Mouse (Mus musculus) retina, adult 2 months (tissue): Measurements from ENCODE around the gene Vangl2.

Source experiments
- DNase-seq: peaks from one replicate; pipeline ENCODE4 v3.0.0-alpha.2; 2012; ENCODE audit warnings: low read depth, low spot score

Gene Vangl2

DNA sequence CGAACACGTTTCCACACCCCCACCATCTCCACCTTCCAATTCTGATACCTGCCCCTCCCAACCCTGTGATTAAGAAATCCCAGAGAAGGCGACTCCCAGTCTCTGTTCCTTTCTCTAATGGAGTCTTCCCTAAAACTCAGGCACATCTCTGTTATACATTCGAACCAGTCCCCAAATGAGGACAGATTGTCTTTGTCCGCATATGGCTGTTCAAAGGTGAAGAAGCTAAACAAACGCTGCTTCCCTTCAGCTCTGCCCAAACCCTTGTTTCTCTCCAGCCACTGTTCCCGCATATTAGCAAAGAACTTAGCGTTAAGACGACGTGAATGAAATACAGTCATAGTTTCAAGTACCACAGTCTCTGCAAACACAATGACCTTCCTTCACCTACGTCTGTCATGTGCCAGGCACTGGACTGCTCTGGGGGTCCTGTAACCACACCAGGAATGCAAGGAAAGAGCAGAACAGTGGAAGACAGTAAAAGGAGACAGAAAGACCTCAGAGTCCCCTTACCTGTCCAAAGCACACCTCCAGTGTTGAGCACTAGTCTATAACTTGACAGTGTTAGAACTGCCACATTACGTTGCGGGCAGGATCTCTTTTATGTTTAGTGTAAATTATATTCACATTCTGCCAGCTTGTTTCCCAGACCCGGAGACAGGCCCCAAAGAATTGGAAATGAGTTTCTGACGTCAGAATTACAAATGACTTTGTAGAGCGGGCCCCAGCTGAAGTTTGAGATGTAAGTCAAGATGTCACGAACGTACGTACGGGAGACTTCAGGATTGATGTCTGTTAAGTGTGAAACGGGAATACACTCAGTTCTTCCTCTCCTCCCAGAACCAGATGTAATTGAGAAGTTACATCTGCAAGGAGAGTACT lies at the start of gene Vangl2:
Gene Vangl2, minus strand, starts transcription at position 51 of the 882 bp plus-strand sequence.
- no peak for DNase-seq

DNA sequence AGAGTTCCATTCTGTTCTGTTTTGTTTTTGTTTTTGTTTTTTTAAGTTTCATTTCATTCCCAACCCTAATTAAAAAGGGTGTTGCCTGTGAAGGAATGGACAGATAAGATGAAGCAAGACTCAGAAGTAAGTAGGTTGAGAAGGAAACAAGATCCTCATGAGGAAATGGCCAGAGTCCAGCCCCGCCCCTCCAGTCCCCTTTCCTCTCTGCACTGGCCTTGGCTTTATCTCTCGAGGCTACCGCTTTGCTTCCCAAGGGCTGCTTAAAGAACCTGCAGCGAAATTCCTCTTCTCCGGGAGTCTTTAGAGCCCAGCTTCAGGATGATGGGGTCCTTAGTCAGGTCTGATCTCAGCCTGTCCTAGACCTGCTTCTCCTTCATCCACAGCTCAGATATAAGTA lies 49.7 kb upstream of the Vangl2 start:
- no peak for DNase-seq

DNA sequence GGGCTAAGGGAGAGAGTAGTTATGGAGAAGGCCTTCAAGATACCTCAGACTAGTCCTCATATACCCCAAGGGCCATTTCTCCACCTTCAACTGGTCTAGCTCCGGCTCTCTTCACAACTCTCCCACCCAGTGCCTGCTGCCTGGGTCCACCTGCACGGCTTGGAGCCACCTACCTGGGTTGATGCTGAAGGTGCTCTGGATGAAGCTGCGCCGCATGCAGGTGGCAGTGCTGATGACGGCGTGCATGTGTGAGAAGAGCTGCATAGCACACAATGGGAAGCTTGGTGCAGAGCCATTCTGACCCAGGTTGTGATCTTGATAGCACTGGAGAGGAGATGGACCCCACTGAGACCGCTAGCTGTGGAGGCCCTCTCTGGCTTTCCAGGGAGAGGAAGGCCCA lies 44.4 kb upstream of the Vangl2 start:
- DNase-seq: no peak

DNA sequence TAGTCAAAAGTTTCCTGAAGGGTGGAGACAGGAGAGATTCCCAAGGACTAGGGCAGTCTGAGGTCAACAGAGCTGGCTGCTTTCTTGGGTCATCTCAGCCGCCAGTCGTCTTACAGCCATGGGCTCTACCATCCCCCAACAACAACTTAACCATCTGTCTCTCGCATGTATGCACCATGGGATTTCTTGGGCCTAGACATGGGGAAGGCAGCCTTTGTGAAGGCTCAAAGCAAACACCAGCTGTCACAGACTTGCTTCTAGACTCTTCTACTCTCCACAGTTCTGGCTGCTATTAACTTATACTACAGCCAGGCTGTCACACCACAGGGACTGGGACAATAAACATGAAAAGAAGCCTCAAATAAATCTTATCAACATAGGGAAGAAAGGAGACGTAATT lies 43.3 kb upstream of the Vangl2 start:
- DNase-seq: no peak

DNA sequence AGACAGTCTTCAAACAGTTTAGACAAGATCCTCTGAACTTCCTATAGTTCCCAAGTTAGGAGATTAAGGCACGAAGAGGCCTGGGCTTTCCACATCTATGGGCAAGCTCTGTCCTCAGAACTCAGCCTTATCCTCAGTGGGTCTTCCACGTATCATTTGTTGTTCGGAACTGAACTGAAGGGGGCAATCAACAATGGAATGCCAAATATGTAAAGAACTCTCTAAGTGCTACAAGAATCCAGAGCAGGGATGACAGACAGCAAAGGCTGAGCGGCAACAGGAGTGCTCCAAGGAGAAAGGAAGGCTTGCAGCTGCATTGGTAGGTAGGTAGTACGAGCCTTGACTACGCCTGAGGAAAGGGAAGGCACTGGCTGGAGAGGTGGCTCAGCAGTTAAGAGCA lies 42.0 kb upstream of the Vangl2 start:
- no peak for DNase-seq

DNA sequence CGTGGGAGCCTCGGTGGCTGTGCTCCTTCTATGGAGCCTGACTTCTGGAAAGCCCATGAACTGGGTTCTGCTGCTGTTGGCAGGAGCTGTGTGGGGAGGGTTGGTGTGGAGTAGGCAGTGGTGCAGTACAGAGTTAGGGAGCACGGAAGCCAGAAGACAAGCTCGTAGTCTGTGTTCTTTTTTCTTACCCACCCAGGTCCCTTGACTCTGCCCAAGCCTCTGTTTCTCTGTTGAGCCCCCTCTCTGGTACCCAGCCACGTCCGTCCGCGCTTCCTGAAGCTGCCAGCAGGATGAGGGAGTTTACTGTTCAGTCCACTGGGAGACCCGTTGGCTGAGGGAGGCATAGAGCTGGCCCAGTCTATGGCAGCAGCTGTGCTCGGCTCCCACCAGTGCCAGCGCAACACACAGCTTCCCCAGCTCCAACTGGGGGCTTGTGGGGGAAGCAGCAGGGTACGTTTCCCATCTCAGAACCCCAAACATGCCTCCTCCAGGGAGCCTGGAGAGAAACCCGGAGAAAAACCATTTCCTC lies 36.4 kb upstream of the Vangl2 start:
- no peak for DNase-seq

DNA sequence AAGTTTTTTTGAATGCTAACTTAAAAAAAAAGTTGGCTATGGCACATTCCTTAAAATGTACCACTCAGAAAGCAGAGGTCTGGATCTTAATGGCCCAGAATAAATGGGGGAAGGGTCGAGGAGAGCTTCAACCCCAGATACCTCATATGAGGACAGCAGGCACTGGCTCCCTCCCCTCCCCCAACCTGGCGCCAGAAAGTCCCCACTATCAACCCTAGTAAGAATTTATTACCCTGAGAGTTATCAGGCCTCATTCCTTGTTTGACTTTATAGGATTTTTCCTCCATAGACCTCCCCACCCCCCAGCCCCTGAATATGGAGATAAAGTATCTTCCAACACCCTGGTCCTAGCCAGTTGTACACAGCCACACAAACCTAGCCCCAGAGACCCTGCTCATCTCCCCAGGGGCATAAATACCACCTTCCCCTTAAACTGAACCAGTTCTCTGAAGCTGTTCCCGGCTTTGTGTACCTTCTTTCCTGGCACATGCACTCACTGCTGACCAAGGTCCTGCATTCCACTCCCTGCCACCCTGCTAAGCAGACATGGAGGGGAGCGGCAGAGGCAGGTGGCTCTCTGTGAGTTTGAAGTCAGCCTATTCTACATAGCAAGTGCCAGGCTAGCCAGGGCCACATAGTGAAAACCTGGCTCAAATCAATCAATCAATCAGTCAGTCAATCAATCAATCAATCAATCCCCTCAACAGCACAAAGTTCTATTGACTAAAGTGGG lies 35.2 kb upstream of the Vangl2 start:
- DNase-seq: no peak

DNA sequence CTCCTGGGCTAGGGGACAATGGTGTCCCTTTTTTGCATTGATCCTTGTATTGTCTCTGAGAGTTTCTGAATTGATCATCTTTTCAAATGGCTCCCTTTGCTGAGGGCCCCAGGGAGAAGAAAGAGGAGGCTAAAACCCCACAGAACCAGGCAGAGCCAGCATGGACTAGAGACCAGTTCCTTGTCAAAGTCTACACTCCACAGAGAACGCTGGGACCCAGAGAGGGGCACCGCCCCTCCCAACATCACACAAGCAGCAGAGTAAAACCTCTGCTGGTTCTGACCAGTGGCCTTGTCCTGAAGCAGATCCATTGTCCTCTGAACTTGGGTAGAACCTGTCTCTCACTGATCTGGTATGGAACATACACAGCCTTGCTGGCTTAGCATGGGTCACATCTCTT lies 33.9 kb upstream of the Vangl2 start:
- no peak for DNase-seq

DNA sequence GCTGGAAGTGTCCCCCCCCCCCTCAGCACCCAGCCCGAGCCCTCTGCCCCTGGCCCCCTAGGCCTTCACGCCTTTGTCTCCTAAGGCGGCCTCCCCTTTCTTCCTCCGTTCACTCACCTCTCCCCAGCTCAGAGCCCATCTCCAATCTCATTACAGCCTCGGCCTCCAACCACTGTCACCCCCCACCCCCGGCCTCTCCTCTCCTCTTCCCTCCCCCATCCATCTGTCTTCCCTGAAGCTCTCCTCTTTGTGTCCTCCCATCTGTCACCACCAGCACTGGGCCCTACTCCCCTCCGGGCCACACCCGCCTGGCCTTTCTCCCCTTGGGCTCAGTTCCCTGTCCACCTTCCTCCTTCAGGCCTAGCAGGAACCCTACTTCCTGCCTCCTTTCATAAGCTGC lies 33.0 kb upstream of the Vangl2 start:
- DNase-seq: no peak

DNA sequence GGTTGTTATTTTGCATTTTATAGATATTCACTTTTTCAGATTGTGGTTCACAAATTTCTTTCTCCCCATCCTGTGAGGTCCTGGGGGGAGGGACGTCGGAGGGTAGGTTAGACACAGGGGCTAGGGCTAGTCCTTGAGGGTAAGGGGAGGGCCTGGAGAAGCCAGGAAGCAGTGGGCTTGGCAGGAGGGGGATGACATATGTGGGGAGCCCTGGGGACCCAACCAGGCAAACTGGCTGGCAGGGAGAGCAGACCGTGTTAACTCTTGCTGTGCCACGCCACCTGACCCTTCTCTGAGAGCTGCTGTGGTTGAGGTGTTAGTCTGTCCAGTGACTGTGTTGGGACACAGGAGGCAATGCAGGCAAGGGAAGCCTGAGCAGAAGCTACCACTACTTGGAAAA lies 32.4 kb upstream of the Vangl2 start:
- DNase-seq: no peak

DNA sequence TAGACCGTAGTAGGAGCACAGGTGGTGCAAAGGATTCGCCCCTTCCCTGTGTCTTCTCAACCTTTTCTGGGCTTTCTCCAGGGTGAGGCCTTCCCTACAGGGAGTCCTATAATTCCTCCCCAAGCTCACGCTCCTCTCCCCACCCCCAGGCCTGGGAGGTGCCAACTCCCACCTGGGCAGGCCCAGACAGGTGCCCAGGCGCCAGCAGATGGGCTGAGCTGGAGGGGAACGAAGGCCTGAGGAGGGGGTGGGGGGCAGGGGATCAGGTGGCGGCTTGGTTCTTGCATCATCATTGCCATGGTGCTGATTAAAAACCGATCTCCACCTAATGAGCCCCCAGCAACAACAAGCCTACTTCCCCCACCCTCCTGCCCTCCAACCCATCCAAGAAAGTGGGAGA lies 30.6 kb upstream of the Vangl2 start:
- DNase-seq: no peak

DNA sequence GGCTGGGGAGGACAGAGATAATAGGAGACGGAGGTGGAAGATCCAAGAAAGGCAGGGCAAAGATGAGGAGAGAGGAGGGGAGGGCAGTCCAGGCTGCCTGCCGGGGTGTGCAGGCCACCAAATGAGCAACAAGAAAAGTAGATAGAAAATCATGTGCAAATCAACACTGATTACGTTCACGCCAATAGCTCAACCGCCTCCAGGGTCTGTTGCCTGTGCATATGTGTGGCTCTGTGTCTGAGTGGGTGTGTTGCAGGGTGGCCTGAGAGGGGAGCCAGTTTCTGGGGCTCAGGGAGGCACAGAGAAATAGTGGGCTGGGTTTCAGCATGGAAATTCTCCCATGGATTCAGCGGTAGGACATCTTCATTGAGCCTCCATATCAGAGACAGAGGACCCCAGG lies 30.1 kb upstream of the Vangl2 start:
- no peak for DNase-seq

DNA sequence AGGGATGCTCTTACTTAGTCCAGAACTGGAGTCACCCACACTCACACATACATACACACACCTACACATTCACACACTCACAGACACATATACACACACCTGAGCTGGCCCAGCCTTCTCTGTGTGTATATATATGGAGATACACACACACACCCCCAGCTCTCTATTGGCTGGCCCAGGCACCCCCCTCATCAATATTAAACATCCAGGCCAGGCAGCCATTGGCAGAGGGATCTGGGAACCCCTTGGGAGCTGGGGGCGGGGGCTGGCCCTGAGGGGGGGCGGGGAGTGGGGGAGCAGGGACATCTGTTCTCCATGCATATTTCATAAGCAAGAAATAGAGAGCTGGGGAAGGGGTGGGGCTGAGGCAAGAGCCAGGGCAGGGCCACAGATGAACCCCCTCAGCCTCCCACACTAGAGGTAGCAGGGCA lies 29.3 kb upstream of the Vangl2 start, which contains the start of gene Nhlh1:
Gene Nhlh1, minus strand, starts transcription at position 83 of the 431 bp plus-strand sequence.
- no peak for DNase-seq

DNA sequence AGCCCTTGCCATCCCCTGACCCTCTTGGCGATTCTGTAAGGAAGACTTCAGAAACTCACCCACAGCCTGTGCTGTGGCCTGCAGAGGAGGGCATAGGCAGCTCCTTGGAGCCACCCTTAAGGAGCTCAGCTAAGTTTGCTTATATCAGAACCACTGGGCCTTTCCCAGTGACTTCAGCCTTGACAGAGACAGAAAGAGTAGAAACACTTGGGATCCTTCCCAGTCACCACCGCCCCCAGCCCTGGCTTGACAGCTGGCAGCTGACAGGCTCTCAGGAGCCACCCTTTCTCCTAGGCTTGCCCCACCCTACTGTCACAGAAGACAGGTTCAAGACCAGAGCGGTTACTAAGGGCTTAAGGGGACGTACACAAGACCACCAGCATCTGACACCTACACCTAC lies 28.0 kb upstream of the Vangl2 start:
- DNase-seq: no peak

DNA sequence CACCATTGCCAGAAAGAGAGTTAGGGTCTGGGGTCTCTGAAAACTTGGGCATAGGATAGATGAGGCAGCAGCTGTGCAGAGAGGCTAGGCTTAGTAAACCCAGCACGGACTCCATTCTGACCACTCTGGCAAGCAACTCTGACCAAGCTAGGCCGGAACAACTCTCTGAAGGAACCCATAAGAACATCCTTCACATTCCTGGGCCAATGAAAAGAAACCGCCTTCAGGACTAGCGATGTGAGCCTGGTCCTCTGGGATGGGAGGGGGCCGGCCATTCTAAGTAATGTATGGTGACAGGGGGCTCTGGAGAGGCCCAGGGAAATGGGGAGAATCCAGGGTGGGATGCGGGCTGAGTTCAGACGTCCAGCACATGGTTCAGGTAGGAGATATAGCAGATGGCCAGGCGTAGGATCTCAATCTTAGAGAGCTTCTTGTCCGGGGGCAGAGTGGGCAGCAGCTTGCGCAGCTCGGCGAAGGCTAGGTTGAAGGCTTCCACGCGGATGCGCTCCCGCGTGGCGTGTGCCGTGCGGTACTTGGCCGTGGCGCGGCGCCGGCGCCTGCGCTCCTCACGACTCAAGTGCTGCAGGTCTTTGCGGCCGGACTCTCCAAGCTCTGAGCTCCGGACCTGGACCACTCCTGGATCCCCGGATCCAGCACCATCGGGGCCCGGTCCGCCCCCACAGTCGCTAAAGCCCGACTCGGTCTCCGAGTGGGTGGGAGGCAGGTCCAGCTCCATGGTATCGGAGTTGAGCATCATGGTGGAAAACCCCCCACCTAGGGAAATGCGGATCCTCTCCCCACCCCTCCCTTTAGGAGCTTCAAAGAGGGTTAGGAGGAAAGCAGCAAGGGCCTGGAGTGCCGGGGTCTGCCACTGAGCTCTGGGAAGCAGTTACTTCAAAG lies 25.5 kb upstream of the Vangl2 start:
- no peak for DNase-seq

DNA sequence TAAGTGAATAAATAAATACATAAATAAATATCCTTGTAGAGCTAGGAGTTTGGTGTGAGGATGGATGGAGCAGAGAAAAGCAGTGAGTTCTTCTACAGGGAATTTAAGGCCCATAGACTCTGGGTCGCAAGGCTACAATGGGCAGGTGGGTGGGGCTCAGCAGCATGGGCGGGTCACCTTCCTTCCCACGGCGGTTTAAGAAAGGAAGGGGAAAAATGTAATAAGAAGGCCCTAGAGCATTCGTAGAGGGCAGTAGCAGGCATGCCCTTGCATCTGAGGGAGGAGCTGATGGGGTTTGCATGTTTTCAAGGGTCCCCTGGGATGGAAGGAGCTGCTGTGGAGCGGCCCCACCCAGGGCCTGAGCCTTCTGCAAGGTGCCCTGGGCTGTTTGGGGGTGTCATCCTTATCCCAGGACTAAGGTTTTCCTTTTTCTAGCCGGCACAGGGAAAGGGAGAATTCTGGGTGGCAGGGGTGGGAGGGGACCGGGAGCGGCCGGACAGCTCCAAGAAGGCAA lies 24.6 kb upstream of the Vangl2 start:
- DNase-seq: no peak

DNA sequence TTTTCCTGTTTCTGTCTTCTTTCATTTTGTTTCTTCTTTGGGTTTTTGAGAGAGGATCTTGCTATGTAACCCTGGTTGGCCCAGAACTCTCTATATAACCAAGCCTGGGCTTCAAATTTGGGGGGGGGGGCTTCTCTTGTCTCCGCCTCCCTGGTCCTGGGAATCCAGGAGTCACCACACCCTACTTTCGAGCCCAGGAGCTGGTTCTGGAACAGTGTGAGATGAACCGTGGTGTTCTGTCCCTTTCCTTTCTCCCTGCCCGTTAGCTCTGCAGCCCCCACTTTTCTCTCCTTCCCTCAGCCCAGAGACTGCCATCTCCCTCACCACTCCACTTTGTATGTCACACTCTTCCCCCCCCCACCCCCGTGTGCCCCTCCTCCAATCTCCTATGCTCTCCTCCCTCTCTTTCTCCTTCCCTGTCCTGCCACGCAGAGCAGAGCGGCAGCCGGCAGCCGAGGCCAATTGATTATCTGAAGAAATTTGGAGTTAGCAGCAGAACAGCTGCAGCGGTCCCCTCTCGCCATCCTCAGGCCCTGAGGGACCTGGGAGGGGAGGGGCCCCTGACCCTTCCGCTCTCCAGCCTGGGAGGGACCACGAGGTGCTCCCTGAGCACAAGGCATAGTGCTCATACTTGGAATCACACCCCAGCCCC lies 21.0 kb upstream of the Vangl2 start:
- no peak for DNase-seq

DNA sequence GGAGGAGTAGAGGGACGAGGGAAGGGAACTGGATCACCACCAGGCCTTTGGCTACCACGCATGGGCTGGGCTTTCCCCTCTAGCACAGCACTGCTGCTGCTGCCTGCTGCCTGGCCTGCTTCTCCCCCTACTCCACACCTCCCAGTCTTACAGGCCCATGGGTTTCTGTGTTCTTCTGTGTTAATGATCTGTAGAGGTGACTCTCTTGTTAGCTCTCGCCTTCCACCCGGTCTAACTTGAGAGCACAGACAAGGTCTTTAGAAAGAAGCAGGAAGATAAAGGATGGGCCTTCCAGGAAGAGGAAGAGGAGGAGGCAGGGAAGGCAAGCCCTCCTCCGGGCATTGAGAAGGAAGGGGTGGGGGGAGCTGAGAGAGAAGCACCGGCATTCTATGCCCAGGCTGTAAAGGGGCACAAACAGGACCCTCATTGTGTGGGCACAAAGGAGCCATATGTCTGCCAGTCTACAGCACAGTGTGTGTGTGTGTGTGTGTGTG lies 20.0 kb upstream of the Vangl2 start:
- no peak for DNase-seq

DNA sequence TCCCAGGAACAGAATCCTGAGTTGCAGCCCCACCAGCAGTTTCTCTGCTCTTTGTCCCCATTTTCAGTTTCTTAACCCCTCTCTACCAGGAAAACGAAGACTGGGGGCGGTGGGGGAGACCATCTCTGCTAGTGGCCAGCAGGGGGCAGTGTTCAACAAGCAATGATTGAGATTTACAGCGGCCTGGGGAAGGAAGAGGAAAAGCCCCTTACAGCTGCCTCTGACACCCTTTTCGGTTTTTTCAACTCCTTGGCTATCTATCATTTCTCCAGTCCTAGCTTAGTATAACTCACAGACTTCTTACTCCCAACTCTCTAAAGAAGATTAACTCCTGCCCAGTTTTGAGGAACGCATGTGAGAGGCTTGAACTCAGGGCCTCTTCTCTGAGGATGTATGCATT lies 18.7 kb upstream of the Vangl2 start:
- no peak for DNase-seq

DNA sequence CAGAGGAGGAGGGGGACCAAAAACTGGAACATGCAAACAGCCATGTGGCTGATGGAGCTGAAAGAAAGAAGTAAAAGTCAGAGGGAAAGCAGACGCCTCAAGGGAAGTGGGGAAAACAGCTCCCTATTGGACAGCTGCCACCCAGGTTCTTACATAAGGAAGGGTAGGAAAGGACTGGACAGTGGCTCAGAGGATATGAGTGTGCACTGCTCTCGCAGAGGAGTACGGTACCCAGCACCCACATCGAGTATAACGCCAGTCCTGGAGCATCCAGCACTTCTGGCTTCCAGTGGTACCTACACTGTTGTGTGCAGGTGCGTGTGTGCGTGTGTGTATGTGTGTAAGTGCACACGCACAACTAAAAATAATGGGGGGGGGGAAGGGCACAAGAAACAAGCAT lies 18.2 kb upstream of the Vangl2 start:
- no peak for DNase-seq

DNA sequence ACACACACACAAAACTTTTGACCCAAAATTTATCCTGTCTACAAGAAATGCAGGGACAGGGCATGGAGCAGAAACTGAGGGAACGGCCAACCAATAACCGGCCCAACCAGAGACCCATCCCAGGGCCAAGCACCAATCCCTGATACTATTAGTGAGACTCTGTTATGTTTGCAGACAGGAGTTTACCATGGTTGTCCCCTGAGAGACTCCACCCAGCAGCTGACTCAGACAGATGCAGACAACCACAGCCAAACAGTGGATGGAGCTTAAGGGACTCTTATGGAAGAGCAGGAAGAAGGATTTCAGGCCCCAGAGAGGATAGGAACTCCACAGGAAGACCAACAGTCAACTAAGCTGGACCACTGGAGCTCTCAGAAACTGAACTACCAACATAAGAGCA lies 1.7 kb upstream of the Vangl2 start:
- no peak for DNase-seq
